Mouse (Mus musculus) intestine, embryonic 15.5 days (tissue): ENCODE measurements around the gene Irf4. TPM values are rescaled to one million over a fixed set of nuclear protein-coding genes. Genes with fewer than 3 reads are reported as not detected.
A peak's percentile ranks its signal among the peaks of the same experiment; 100 is the strongest.

Experiments used
- ATAC-seq: fragments of 200-750 bp; cut with Nextera tagmentation; 2 replicates; pipeline ENCODE4 v1.8.0; 2017; ENCODE audit warnings: moderate TSS enrichment, moderate library complexity
- H3K27ac ChIP-seq: fragments of 300-500 bp; sonication (generic); 2 replicates; pipeline ENCODE4 v1.5.1; 2015; ENCODE audit warnings: mild to moderate bottlenecking, inconsistent platforms
- H3K27me3 ChIP-seq: fragments of 300-500 bp; sonication (generic); replicated peaks from 2 replicates; pipeline ENCODE4 v1.6.1; 2015; ENCODE audit warnings: inconsistent platforms
- H3K36me3 ChIP-seq: fragments of 300-500 bp; sonication (generic); 2 replicates; pipeline ENCODE4 v1.6.1; 2015; ENCODE audit warnings: inconsistent platforms
- H3K4me1 ChIP-seq: fragments of 300-500 bp; sonication (generic); replicated peaks from 2 replicates; pipeline ENCODE4 v1.6.1; 2015; ENCODE audit warnings: inconsistent platforms
- H3K4me2 ChIP-seq: fragments of 300-500 bp; sonication (generic); replicated peaks from 2 replicates; pipeline ENCODE4 v1.6.1; 2015; ENCODE audit warnings: mild to moderate bottlenecking, inconsistent platforms
- H3K4me3 ChIP-seq: fragments of 300-500 bp; sonication (generic); replicated peaks from 2 replicates; pipeline ENCODE4 v1.5.1; 2015; ENCODE audit warnings: inconsistent platforms
- H3K9ac ChIP-seq: fragments of 300-500 bp; sonication (generic); 2 replicates; pipeline ENCODE4 v1.6.1; 2015; ENCODE audit warnings: inconsistent platforms
- H3K9me3 ChIP-seq: fragments of 300-500 bp; sonication (generic); 2 replicates; pipeline ENCODE4 v1.6.1; 2016; ENCODE audit warnings: inconsistent platforms
- WGBS: fragments of 180-500 bp; shearing (Covaris S2); methylation state at CpG from one replicate; pipeline ENCODE4 v1.1.7; 2015; 5-methylcytosine and 5-hydroxymethylcytosine counted together
- polyA plus RNA-seq: library from polyadenylated mRNA; unstranded; fragments of >200 nt; fragmentation: Nextera tagmentation; extraction: Ambion mirVana; gene quantifications from 2 replicates; pipeline ENCODE4 v1.2.1, GENCODE M21; 2015

Gene Irf4
- polyA plus RNA-seq, 1 experiment from 2014 or later = 0.18 TPM

DNA sequence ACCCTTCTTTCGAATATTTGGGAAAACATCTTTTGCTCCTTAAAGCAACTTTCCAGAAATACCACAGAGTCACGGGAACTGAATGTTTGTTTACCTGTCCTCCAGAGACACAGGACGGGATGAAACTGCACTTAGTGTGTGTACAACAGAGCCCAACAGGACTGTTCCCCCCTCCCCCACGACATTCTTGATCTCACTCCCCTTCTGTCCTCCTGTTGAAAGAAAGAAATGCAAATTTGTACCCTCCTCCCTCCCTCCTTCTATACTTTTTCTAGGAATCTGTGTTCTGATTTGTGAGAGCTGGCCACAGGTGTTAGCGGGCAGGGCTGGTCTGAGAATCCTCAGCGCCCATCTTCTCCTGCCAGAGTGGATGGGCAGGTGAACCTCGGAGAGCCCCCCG is 25.2 kb upstream of the Irf4 start:
- 55% methylated on average over 8 of the region's 8 CpGs for WGBS
- H3K36me3 ChIP-seq = no peaks in the 10 kb centered on the region
- no peak for ATAC-seq

GRCm38 (mm10) chr13:30724691-30725271 is 24.2 kb upstream of the Irf4 start:
- Histone ChIP-seq H3K9me3 (no peaks in the 10 kb centered on the region), H3K4me2 (0 out of 2 replicates have a peak overlapping the region, but pooled peaks have one; percentile 14), H3K36me3 (no peaks in the 10 kb centered on the region), H3K9ac (no peak overlapping the region), H3K27ac (no peak overlapping the region), H3K4me1 (peaks cover 6% of the 10 kb centered on the region; the same call in 1 of the 2 replicates), H3K27me3 (no peaks in the 10 kb centered on the region), H3K4me3 (no peak overlapping the region)
- 23% methylated on average over 7 of the region's 7 CpGs for WGBS
- ATAC-seq = no peak

More for the DNA sequence above, 25.2 kb upstream of the Irf4 start:
- H3K4me2 ChIP-seq = no peak overlapping the region
- H3K9me3 ChIP-seq = no peaks in the 10 kb centered on the region
- no peak overlapping the region for H3K9ac ChIP-seq
- no peak overlapping the region for H3K27ac ChIP-seq
- no peak overlapping the region for H3K4me3 ChIP-seq
- H3K27me3 ChIP-seq = no peaks in the 10 kb centered on the region
- peaks cover 6% of the 10 kb centered on the region; the same call in 1 of the 2 replicates for H3K4me1 ChIP-seq

GRCm38 (mm10) chr13:30726879-30727278 is 22.1 kb upstream of the Irf4 start:
- H3K4me3 ChIP-seq = no peak overlapping the region
- no peak for ATAC-seq
- H3K9ac ChIP-seq = no peak overlapping the region
- 85% methylated on average over 4 of the region's 4 CpGs for WGBS
- H3K4me1 ChIP-seq = peaks cover 6% of the 10 kb centered on the region; the same call in 1 of the 2 replicates
- no peaks in the 10 kb centered on the region for H3K27me3 ChIP-seq
- H3K4me2 ChIP-seq = no peak overlapping the region
- no peak overlapping the region for H3K27ac ChIP-seq
- H3K9me3 ChIP-seq = no peaks in the 10 kb centered on the region
- no peaks in the 10 kb centered on the region for H3K36me3 ChIP-seq

DNA sequence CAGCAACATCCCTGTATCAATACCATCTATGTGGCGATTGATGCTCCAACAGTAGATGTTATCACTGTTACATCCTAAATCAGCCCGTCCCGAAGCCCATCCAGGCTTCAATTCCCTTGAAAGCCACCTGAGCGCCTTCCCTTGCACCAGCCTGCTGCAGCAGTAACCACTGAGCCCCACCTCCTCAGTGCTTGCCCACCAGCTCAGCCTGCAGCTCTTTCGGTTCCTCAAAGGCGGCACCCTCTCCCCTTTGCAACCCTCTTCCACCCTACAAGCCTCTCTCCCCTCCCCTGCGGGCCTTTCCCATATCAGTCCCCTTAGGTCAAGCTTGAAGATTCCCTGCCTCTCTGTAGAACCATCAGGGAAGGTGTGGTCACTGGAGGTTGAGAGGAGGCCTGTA is 20.9 kb upstream of the Irf4 start:
- Histone ChIP-seq H3K4me1 (peaks cover 6% of the 10 kb centered on the region; the same call in 1 of the 2 replicates), H3K9me3 (no peaks in the 10 kb centered on the region), H3K27me3 (no peaks in the 10 kb centered on the region), H3K4me2 (no peak overlapping the region), H3K36me3 (no peaks in the 10 kb centered on the region), H3K9ac (no peak overlapping the region), H3K27ac (no peak overlapping the region), H3K4me3 (no peak overlapping the region)
- no peak for ATAC-seq
- WGBS = 94% methylated on average over 7 of the region's 7 CpGs

- 38% methylated on average over 6 of the region's 6 CpGs for WGBS
- Histone ChIP-seq H3K27me3 (no peaks in the 10 kb centered on the region), H3K4me1 (peaks cover 6% of the 10 kb centered on the region; the same call in 1 of the 2 replicates), H3K9me3 (no peaks in the 10 kb centered on the region), H3K27ac (no peak overlapping the region), H3K4me3 (no peak overlapping the region), H3K9ac (no peak overlapping the region), H3K36me3 (no peaks in the 10 kb centered on the region), H3K4me2 (no peak overlapping the region)
- no peak for ATAC-seq
Observed at GRCm38 (mm10) chr13:30729245-30729644, 19.8 kb upstream of the Irf4 start.

DNA sequence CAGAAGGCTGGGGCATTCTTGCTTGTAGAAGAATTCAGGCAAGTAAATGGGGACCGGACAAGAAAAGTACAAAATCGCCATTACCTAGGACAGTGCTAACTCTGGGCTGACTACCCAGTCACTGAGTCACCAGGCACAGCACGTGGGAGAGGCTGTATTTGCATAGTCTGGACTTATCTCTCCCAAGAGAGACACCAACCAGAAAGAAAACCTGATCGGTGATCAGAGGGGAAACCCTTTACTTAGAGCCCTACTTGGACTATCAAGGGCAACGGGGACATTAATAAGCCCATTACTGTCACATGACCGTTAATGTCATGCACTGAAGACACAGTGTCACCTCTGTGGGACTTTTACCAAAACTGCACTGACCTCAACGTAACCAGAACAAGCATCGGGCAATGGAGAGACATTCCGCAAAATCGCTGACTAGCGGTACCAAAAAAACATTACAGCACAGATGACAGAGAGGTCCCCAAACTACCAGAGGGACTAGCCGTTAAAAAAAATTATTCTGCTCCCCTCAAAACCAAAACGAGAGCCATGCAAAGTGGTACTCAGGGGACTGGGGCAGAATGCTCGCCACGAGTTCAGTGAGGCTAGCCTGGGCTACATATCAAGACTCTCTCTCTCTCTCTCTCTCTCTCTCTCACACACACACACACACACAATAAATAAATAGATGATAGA is 18.8 kb upstream of the Irf4 start:
- H3K4me1 ChIP-seq = peaks cover under 1% of the 10 kb centered on the region; the same call in 1 of the 2 replicates
- no peaks in the 10 kb centered on the region for H3K27me3 ChIP-seq
- H3K4me3 ChIP-seq = no peak overlapping the region
- no peaks in the 10 kb centered on the region for H3K9me3 ChIP-seq
- H3K4me2 ChIP-seq = no peak overlapping the region
- H3K36me3 ChIP-seq = no peaks in the 10 kb centered on the region
- no peak for ATAC-seq
- WGBS = 83% methylated on average over 15 of the region's 15 CpGs
- H3K9ac ChIP-seq = no peak overlapping the region
- no peak overlapping the region for H3K27ac ChIP-seq

- Histone ChIP-seq H3K4me3 (no peak overlapping the region), H3K9me3 (no peaks in the 10 kb centered on the region), H3K4me2 (no peak overlapping the region), H3K36me3 (no peaks in the 10 kb centered on the region), H3K9ac (no peak overlapping the region), H3K27ac (no peak overlapping the region), H3K27me3 (no peaks in the 10 kb centered on the region), H3K4me1 (no peaks in the 10 kb centered on the region)
- WGBS = 81% methylated on average over 11 of the region's 11 CpGs
- ATAC-seq = no peak
Observed at GRCm38 (mm10) chr13:30732709-30733445, 16.1 kb upstream of the Irf4 start.

DNA sequence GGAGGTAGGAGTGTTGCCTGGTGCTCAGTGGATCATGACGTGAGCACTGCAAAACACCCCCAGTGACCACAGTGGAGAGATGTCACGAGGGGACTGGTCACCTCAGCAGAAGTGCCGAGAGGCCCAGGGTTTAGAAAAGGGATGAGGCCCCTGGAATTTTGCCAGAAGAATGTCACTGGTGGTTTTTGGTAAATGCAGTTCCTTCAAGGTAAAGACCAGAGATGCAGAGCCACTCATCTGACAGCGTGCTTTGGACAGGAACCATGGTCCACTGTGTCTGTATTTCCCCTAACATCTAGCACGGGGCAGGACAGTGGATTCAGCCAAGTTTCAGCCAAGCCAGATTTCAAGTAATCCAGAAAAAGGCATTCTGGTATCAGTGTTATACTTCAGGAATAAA is 12.3 kb upstream of the Irf4 start:
- H3K27me3 ChIP-seq = no peaks in the 10 kb centered on the region
- H3K4me1 ChIP-seq = no peaks in the 10 kb centered on the region
- H3K4me2 ChIP-seq = no peak overlapping the region
- H3K4me3 ChIP-seq = no peak overlapping the region
- no peak overlapping the region for H3K27ac ChIP-seq
- no peak overlapping the region for H3K9ac ChIP-seq
- 79% methylated on average over 5 of the region's 5 CpGs for WGBS
- H3K36me3 ChIP-seq = no peaks in the 10 kb centered on the region
- ATAC-seq = no peak
- H3K9me3 ChIP-seq = no peaks in the 10 kb centered on the region

DNA sequence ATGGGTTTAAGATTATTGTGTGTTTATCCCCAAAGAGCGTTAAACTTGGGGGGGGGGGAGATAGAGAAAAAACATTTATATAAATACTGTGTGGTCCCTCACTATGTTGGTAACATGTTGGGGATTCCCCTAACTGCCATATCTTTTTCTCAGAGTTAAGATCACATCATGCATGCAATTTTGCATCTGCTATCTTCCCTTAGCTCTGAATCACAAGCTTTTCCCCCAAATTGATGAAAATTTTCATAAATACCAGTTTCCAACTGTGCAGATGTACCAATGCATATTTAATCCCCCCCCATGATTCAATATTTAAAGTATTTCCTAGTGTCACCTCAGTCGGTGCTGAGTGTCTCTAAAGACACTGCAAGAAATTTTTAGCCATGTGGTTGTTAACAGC is 11.8 kb upstream of the Irf4 start:
- Histone ChIP-seq H3K27me3 (no peaks in the 10 kb centered on the region), H3K9ac (no peak overlapping the region), H3K4me2 (no peak overlapping the region), H3K36me3 (no peaks in the 10 kb centered on the region), H3K4me3 (no peak overlapping the region), H3K27ac (no peak overlapping the region), H3K9me3 (no peaks in the 10 kb centered on the region), H3K4me1 (no peaks in the 10 kb centered on the region)
- ATAC-seq = no peak
- WGBS = 83% methylated on average over 2 of the region's 2 CpGs

GRCm38 (mm10) chr13:30738310-30738840 is 10.7 kb upstream of the Irf4 start:
- Histone ChIP-seq H3K9ac (no peak overlapping the region), H3K36me3 (no peaks in the 10 kb centered on the region), H3K4me3 (no peak overlapping the region), H3K4me1 (no peaks in the 10 kb centered on the region), H3K27me3 (no peaks in the 10 kb centered on the region), H3K27ac (no peak overlapping the region), H3K4me2 (no peak overlapping the region), H3K9me3 (no peaks in the 10 kb centered on the region)
- 80% methylated on average over 4 of the region's 4 CpGs for WGBS
- ATAC-seq = no peak

GRCm38 (mm10) chr13:30741172-30741571 is 7.9 kb upstream of the Irf4 start:
- Histone ChIP-seq H3K9me3 (no peaks in the 10 kb centered on the region), H3K9ac (no peak overlapping the region), H3K27ac (no peak overlapping the region), H3K27me3 (0 out of 2 replicates have a peak, but pooled peaks cover 5% of the 10 kb centered on the region), H3K4me2 (no peak overlapping the region), H3K36me3 (no peaks in the 10 kb centered on the region), H3K4me1 (no peaks in the 10 kb centered on the region), H3K4me3 (no peak overlapping the region)
- no peak for ATAC-seq
- 78% methylated on average over 5 of the region's 5 CpGs for WGBS

- H3K9me3 ChIP-seq = no peaks in the 10 kb centered on the region
- 0 out of 2 replicates have a peak, but pooled peaks cover 5% of the 10 kb centered on the region for H3K27me3 ChIP-seq
- H3K36me3 ChIP-seq = no peaks in the 10 kb centered on the region
- no peak overlapping the region for H3K4me2 ChIP-seq
- ATAC-seq = no peak
- no peak overlapping the region for H3K4me3 ChIP-seq
- WGBS = 73% methylated on average over 6 of the region's 6 CpGs
- no peak overlapping the region for H3K9ac ChIP-seq
- H3K4me1 ChIP-seq = no peaks in the 10 kb centered on the region
- H3K27ac ChIP-seq = no peak overlapping the region
Observed at GRCm38 (mm10) chr13:30742411-30742970, 6.5 kb upstream of the Irf4 start.
